Mouse (Mus musculus) embryonic facial prominence, embryonic 12.5 days (tissue): ENCODE data around the gene Hoxb2. TPM values are rescaled to one million over a fixed set of nuclear protein-coding genes. Genes with fewer than 3 reads are reported as not detected.
A peak's percentile ranks its signal among the peaks of the same experiment; 100 is the strongest.

Experiments used
- ATAC-seq: fragments of 200-750 bp; cut with Nextera tagmentation; 2 replicates; pipeline ENCODE4 v1.8.0; 2017; ENCODE audit not compliant: insufficient number of reproducible peaks, insufficient read depth, low FRiP score, low TSS enrichment
- H3K27ac ChIP-seq: fragments of 300-500 bp; sonication (generic); 2 replicates; pipeline ENCODE4 v1.5.1; 2016; ENCODE audit warnings: mild to moderate bottlenecking
- H3K27me3 ChIP-seq: fragments of 300-500 bp; sonication (generic); 2 replicates; pipeline ENCODE4 v1.6.1; 2016; ENCODE audit warnings: mild to moderate bottlenecking, moderate library complexity
- H3K36me3 ChIP-seq: fragments of 300-500 bp; sonication (generic); 2 replicates; pipeline ENCODE4 v1.6.1; 2016; ENCODE audit warnings: mild to moderate bottlenecking
- H3K4me1 ChIP-seq: fragments of 300-500 bp; sonication (generic); 2 replicates; pipeline ENCODE4 v1.6.1; 2016
- H3K4me2 ChIP-seq: fragments of 300-500 bp; sonication (generic); replicated peaks from 2 replicates; pipeline ENCODE4 v1.6.1; 2016; ENCODE audit warnings: mild to moderate bottlenecking, moderate library complexity
- H3K4me3 ChIP-seq: fragments of 300-500 bp; sonication (generic); 2 replicates; pipeline ENCODE4 v1.5.1; 2016; ENCODE audit warnings: mild to moderate bottlenecking
- H3K9ac ChIP-seq: fragments of 300-500 bp; sonication (generic); 2 replicates; pipeline ENCODE4 v1.6.1; 2016; ENCODE audit warnings: mild to moderate bottlenecking, moderate library complexity
- H3K9me3 ChIP-seq: fragments of 300-500 bp; sonication (generic); 2 replicates; pipeline ENCODE4 v1.6.1; 2016; ENCODE audit warnings: mild to moderate bottlenecking, moderate library complexity
- WGBS: fragments of 180-500 bp; shearing (Covaris S2); methylation state at CpG from one replicate; pipeline ENCODE4 v1.1.7; 2016; 5-methylcytosine and 5-hydroxymethylcytosine counted together
- microRNA counts: library from miRNA; unstranded; fragments of <30 nt; microRNA quantifications from one replicate; lab custom pipeline; 2017
- microRNA-seq: library from miRNA; unstranded; fragments of <30 nt; microRNA quantifications from one replicate; pipeline ENCODE4, GENCODE M21; 2017
- polyA plus RNA-seq: library from polyadenylated mRNA; unstranded; fragments of >200 nt; fragmentation: Nextera tagmentation; extraction: Ambion mirVana; gene quantifications from 2 replicates; pipeline ENCODE4 v1.2.1, GENCODE M21; 2016

The Hoxb2 gene
- polyA plus RNA-seq, 1 experiment from 2014 or later: 6.5 TPM

- Histone ChIP-seq H3K36me3 (no peaks in the 10 kb centered on the region), H3K4me1 (peaks cover 12% of the 10 kb centered on the region), H3K4me2 (0 out of 2 replicates have a peak overlapping the region, but pooled peaks have one; percentile 6), H3K27ac (no peak overlapping the region), H3K9me3 (no peaks in the 10 kb centered on the region), H3K9ac (no peak overlapping the region), H3K27me3 (peaks cover 9% of the 10 kb centered on the region; the same call in 1 of the 2 replicates), H3K4me3 (no peak overlapping the region)
- ATAC-seq: no peak
- WGBS: 10% methylated on average over 15 of the region's 15 CpGs
These were observed 46.7 kb downstream of the Hoxb2 start for GRCm38 (mm10) chr11:96396772-96397626.

- Histone ChIP-seq H3K27me3 (peaks cover 9% of the 10 kb centered on the region; the same call in 1 of the 2 replicates), H3K27ac (no peak overlapping the region), H3K4me1 (peaks cover 12% of the 10 kb centered on the region), H3K4me2 (no peak overlapping the region), H3K9ac (no peak overlapping the region), H3K36me3 (no peaks in the 10 kb centered on the region), H3K9me3 (no peaks in the 10 kb centered on the region), H3K4me3 (no peak overlapping the region)
- no peak for ATAC-seq
- 32% methylated on average over 7 of the region's 7 CpGs for WGBS
These were observed 47.5 kb downstream of the Hoxb2 start for GRCm38 (mm10) chr11:96397806-96398335.

- H3K36me3 ChIP-seq: no peaks in the 10 kb centered on the region
- H3K9me3 ChIP-seq: no peaks in the 10 kb centered on the region
- WGBS: 19% methylated on average over 8 of the region's 8 CpGs
- H3K27ac ChIP-seq: no peak overlapping the region
- H3K4me1 ChIP-seq: peaks cover 12% of the 10 kb centered on the region
- no peak for ATAC-seq
- no peak overlapping the region for H3K4me2 ChIP-seq
- no peak overlapping the region for H3K4me3 ChIP-seq
- H3K9ac ChIP-seq: no peak overlapping the region
- H3K27me3 ChIP-seq: peaks cover 12% of the 10 kb centered on the region; the same call in 1 of the 2 replicates
These were observed 49.6 kb downstream of the Hoxb2 start for GRCm38 (mm10) chr11:96399923-96400322.

MicroRNA genes within 50 kb of the gene (microRNA counts, 519-probe panel; counts per million panel counts)
- microRNA mmu-miR-10a (lab: Ali Mortazavi, UCI): 460 counts per million, percentile 65 among the panel's probes with 10 or more counts

Small RNAs within 50 kb of the gene (microRNA-seq; reads per million reads assigned to microRNA genes)
- gene Mir10a: 545 reads per million, percentile 70 among the genes with 10 or more reads in this experiment

Other genes with a start within 250 kb of the Hoxb2 start
- gene Calcoco2, start 238.6 kb upstream of the Hoxb2 start, polyA plus RNA-seq: not detected in 2 replicates
- gene Ttll6, start 216.7 kb upstream of the Hoxb2 start, polyA plus RNA-seq: 0.12 TPM in 1 of 2 replicates, not detected in the other
- gene Hoxb13, start 156.2 kb upstream of the Hoxb2 start, polyA plus RNA-seq: not detected in 2 replicates
- 0.09 TPM in 2 replicates for gene Hoxb9, start 79.1 kb upstream of the Hoxb2 start, polyA plus RNA-seq
- gene Hoxb8, start 68.6 kb upstream of the Hoxb2 start, polyA plus RNA-seq: not detected in 2 replicates
- gene Hoxb7, start 63.9 kb upstream of the Hoxb2 start, polyA plus RNA-seq: not detected in 2 replicates
- gene Hoxb6, start 58.0 kb upstream of the Hoxb2 start, polyA plus RNA-seq: not detected in 2 replicates
- 0.38 TPM in 1 of 2 replicates, not detected in the other for gene Hoxb5, start 47.2 kb upstream of the Hoxb2 start, polyA plus RNA-seq
- 0.22 TPM in 1 of 2 replicates, not detected in the other for gene Hoxb4, start 32.3 kb upstream of the Hoxb2 start, polyA plus RNA-seq
- 0.53 and 0.87 TPM in 2 replicates for gene Hoxb3, start 27.2 kb upstream of the Hoxb2 start, polyA plus RNA-seq
- gene Hoxb1, start 15.2 kb downstream of the Hoxb2 start, polyA plus RNA-seq: 0.08 and 0.18 TPM in 2 replicates
- gene Skap1, start 114.1 kb downstream of the Hoxb2 start, polyA plus RNA-seq: 0.32 and 0.50 TPM in 2 replicates